Mouse (Mus musculus) kidney, adult 18-20 months (tissue): ENCODE data around the gene Lhfpl4.
A peak's percentile ranks its signal among the peaks of the same experiment; 100 is the strongest.

Source experiments
- DNase-seq: peaks from one replicate; pipeline ENCODE4 v3.0.0; 2021

Lhfpl4 gene

DNA sequence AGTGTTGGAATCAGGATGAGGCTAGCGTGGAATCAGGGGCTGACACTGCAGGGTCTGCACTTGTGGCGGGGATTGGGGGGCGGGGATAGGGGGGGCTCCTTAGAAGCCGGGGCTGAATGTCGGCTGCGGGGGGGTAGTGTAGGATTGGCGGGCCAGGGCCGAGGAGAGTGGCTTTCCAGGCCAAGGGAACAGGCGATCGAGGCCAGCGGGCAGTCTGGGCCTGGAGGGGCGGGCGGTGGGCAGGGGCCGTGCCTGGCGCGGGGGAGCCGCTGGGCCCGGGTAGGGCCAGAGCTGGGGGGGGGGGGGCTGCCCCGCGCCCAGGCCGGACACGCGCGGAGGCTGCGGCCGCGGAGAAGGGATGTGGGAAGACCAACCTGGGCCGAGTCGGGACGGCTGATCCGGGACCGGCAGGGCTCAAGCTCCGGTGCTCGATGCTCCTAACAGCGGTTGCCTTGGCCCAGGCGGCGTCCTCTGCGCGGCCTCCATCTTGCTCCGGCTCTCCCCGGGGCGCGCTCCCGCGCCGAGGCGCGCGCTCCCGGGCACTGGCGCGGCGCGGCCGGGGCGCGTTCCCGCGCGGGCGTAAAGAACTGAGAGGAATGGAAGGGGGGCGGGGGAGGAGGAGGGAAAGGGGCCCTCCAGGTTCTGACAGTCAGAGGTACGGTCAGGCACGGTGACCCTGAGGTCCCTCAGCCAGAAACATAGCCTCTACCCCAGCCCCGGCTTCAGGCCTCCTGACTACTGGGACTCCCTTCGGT, at the start of gene Lhfpl4:
Lhfpl4 (minus strand) TSS at position 544 of the 755 bp plus-strand sequence.
- no peak for DNase-seq

DNA sequence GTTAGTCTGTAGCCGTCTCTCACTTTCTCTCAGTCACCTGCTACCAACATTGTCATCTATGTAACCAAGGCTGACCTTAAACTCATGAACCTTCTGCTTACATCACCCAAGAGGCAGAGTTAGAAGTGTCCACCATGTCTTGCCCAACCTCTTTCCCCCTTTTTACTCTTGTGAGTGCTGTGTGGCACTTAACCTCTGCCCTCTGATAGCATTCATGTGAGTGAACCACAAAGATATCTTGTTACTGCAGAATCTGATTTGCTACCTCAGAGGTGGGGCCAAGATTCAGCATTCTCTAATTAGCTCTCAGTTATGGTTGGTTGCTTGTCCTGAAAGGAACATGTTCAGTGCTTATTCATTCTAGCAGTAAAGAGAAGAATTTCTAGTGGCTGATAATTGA, 47.6 kb upstream of the Lhfpl4 start:
- no peak for DNase-seq

- DNase-seq = no peak
These were observed 43.3 kb upstream of the Lhfpl4 start for GRCm38 (mm10) chr6:113238442-113238841.

DNA sequence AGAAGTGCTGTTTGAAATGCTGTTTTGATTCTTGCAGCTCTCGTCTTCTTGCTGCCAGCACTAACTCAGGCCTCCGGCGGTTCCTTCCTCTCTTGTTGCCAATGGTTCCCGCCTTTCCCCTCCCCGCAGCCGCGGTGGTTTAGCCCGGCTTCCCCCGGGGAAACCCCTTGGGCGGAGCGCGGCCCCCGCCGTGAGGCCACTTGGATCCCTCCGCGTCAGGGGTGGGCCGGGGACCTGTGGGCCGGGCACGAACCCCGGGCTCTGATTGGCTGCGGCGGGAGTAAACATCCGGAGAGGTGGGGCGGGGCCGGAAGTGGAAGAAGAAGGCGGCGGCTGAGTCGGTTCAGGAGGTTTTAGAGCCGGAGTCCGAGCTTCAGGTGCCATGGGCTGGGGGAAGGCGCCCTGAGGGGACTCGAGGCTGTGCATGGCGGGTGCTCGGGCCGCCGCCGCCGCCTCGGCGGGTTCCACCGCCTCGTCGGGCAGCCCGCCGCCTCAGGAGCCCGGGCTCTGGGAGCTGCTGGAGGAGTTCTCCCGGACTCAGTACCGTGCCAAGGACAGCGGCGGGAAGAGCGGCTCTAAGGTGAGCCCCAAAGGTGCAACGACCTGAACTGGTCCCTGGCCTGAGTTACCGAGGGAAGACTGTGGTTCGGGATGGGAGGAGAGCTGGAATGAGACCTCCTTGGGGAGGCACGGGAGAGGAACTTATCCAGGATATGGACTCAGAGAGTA, 42.5 kb upstream of the Lhfpl4 start, which contains the start of gene Mtmr14:
Mtmr14 (plus strand) TSS at position 302 of the 729 bp plus-strand sequence.
- DNase-seq = peak; percentile 99

- DNase-seq = no peak
These were observed 40.0 kb upstream of the Lhfpl4 start for GRCm38 (mm10) chr6:113235141-113235540.

DNA sequence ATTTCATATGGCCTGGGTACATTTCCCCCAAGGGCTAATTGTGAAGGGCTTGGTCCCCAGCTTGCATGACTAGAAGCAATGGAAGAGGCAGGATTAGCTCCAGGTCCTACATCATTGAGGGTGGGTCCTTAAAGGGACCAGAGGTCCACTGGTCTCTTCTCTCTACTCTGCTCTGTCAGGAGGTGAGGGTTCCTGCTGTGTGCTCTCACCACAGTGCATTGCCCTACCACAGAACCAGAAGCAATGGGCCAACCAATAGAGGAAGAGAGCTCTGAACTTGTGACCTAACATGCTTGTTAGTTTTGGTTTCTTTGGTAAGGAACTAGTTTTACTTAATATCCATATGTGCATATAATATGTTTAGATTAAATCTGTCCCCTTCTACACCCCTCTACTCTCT, 31.5 kb upstream of the Lhfpl4 start:
- no peak for DNase-seq

DNA sequence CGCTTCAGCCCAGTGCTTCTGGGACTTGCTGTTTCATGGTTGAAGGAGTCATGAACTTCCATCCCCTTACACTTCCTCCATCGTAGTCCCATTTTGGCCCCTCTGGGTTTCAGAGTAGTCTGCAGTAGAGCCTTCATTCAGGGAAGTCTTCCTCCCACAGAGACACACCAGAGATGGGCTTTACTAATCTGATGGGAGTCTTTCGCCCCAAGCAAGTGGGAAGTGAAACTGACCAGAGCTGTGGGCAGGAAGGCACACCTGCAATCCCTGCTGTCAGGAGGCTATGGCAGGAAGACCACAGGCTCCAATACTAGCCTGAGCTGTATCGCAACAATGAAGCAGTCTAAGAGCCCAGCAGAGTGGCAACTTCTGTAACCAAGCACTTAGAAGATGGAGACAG, 30.6 kb upstream of the Lhfpl4 start:
- DNase-seq = no peak

GRCm38 (mm10) chr6:113216280-113216679, 21.1 kb upstream of the Lhfpl4 start:
- no peak for DNase-seq

DNA sequence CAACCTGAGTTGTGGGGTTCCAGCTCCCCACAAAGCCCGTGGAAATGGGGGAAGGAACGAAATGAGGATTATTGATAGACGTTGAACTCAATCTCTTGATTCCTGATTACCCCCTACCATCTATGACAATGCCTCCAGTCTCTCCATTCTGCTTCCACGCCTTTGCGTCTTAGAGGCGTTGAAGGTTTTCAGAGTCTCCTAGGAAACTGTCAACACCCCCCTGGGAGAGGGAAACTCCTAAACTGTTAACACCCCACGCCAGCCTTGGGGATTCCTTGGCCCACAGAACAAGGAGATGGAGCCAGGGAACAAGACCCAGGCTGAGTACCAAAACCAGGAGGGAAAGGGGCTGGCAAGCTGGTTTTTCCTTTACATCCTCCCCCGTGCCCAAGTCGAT, 410 bp upstream of the Lhfpl4 start:
- no peak for DNase-seq

- no peak for DNase-seq
These were observed 705 bp downstream of the Lhfpl4 start for GRCm38 (mm10) chr6:113194517-113194840.

DNA sequence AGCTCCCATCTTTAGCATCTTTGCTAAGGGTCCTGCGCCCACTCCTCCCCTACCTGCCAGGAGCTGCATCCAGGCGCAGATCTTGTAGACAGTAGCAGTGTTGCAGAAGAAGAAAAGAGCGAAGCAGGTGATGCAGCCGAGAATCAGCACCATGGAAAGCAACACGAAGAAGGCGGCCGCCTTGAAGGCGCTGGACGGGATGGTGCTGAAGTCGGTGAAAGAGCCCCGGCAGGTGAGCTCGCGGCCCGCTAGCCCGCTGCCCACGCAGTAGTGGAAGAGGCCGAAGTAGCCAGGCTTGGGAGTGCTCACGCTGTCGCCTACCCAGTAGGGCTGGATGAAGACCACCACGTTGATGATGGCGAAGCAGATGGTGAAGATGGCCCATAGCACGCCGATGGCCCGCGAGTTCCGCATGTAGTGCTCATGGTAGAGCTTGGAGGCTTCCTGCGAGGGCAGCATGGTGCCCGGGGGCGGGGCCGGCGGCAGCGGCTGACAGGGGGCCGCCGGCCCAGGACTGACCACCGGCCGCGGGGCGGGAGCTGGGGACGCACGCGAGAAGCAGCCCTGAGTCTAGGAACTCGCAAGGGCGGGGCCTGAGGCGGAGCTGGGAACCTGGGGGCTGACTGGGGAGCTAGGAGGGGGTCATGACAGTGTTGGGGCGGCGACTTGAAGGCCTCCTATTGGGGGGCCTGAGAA, 1.3 kb downstream of the Lhfpl4 start:
- peak; percentile 22 for DNase-seq

GRCm38 (mm10) chr6:113184866-113185525, 10.2 kb downstream of the Lhfpl4 start:
- DNase-seq = no peak

- DNase-seq = no peak
These were observed 11.0 kb downstream of the Lhfpl4 start for GRCm38 (mm10) chr6:113184163-113184562.

GRCm38 (mm10) chr6:113179195-113179733, 15.9 kb downstream of the Lhfpl4 start:
- no peak for DNase-seq

DNA sequence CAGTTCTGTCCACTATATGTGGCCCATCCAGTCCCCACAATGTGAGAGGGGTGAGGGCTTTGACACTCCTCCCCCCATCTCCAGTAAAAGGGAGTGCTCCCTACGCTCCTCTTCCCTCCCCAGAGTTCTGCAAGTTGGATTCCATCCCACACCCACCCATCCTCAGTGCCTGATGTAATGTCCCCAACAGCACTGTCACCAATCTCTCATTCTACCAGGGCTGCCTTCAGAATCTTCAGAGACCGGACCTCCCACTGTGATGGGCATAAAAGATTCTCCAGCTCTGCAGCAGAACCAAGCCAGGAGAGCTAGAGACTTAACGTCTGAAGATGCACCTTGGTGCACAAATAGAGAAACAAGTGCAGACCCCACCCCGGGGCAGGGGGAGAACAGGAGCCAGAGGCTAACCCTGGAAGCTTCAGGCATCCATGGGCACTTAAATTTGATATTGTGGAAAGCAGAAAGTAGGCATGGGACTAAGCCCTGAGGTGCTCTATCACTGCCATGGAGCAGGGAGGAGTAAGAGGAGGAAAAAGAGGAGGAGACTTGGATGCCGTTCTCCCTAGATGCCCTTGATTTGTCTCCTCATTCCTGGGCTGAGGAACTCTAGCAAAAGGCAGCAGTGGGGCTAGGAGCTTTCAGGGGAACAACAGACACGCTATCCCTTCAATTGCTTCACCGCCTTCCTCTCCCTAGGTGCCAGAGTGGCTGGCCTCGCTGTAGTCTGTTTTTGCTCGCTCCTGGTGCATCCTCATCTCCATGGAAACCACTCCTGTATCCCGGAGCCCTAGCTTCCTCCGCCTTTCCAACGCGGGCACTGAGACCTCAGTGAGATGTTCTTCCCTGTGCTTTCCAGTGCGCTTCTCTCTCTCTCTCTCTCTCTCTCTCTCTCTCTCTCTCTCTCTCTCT, 16.6 kb downstream of the Lhfpl4 start:
- no peak for DNase-seq

- no peak for DNase-seq
These were observed 18.6 kb downstream of the Lhfpl4 start for GRCm38 (mm10) chr6:113176613-113177012.

- DNase-seq = no peak
These were observed 19.7 kb downstream of the Lhfpl4 start for GRCm38 (mm10) chr6:113175469-113175868.

DNA sequence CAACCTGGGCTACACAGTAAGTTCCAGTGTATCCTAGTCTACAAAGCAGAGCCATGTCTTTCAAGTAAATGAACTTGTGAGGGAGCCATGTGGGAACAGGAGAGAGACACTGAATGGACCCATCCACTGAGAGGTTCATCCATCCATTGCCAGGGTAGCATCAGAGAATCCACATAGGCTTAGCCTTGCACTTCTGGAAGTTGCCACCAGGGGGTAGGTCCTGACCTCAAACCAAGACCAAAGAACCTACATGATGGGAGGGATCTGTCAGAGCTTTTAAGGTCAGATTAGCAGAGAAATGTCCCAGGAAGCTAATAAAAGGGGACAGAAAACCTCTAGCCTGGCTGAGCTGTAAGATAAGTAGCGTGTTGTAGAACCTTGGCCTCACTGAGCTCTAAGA, 22.6 kb downstream of the Lhfpl4 start:
- peak; percentile 68 for DNase-seq

DNA sequence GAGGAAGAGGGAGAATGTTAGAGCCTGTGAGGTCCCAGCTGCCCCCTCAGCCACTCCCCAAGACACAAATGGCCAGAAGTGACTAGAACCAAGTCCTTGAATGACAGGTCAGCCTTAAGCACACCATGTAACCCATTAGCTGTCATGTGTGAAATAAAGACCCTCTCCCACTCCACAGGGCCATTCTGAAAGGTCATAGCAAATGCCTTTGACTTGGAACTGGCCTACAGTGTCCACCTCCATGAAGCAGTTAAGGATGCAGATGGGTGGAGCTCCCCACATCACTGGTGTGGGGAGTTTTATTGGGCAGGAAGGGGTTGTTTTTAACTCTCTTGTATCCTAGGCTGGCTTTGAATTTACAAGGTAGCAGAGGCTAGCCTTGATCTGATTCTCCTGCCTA, 23.2 kb downstream of the Lhfpl4 start:
- no peak for DNase-seq

GRCm38 (mm10) chr6:113170651-113171050, 24.5 kb downstream of the Lhfpl4 start:
- DNase-seq = no peak

DNA sequence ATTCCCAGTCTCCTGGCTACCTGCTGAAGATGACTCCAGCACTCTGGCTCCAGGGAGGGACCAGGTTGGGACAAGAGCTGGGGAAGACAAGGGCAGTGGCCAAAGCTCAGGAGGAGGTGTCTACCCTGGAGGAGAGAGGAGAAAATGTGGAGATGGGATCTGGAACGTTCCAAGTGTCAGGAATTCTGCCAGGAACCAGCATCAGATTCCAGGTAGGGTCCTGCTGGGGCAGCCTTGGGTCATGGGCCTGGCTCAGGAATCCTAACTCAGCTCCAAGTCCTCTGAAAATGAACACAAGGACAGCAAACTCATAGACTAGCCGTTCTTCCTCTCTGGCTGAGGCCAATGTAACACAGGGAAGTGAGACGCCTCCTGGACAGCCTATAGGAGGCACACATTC, 25.3 kb downstream of the Lhfpl4 start:
- no peak for DNase-seq
